ENCODE assay signal across 18 mouse cellular contexts in genomic region chr6:25087167-25087566, GRCm38 (mm10).
DNase-seq lines count a peak whose midpoint lies in the region; ATAC-seq lines count a peak whose summit lies in the region.
"Had no signal": no experiment of that assay in that cellular context is flagged by ENCODE, and none has a peak within 500 bp of the region (broad histone marks: within the 10 kb centered on the region; RNA-seq: fewer than 3 reads in every experiment).

No protein-coding gene starts in this region.

- ATAC-seq in cerebellum, adult (ENCODE audit: insufficient number of reproducible peaks, low FRiP score, low TSS enrichment) = 0 out of 2 replicates have a peak, but pooled peaks have one; percentile 45
- ATAC-seq in frontal cortex, adult (ENCODE audit: low TSS enrichment) = peak; percentile 77
- ATAC-seq: CD4-positive, CD25-positive, alpha-beta regulatory T cell, adult 4 months; forebrain, embryonic 13.5 days had no signal

- no peak for DNase-seq in cerebellum, postnatal 36 days
- DNase-seq in frontal cortex, postnatal 25 days (ENCODE audit: low spot score in 2 of 2) = no peak
- DNase-seq in layer of hippocampus, adult 8-10 months (ENCODE audit: low spot score in 2 of 2) = peak; percentile 17 to 46
- DNase-seq in layer of hippocampus, postnatal 10 days (ENCODE audit: low spot score in 2 of 2) = no peak
- peak; percentile 58 for DNase-seq in brain, adult 2 months (ENCODE audit: low read depth, low spot score)
- DNase-seq in kidney, adult 11 months = no peak
- DNase-seq: adrenal gland, adult 8-10 months; adrenal gland, postnatal 36 days; B cell, adult 2 months; cerebellum, adult 18-20 months; cerebellum, postnatal 14 days; gastrocnemius, postnatal 14 days; heart, adult 2 months; heart, postnatal 14 days had no signal

Comparison
In these comparisons a context has a peak if more than half of its experiments do, and no peak if none do; other contexts are left out.
1. DNase-seq: peak in layer of hippocampus, adult 8-10 months (2 of 2) and brain, adult 2 months (single experiment); none in cerebellum, postnatal 36 days (0 of 2), frontal cortex, postnatal 25 days (0 of 2), layer of hippocampus, postnatal 10 days (0 of 2) and kidney, adult 11 months (single experiment).